Mouse (Mus musculus) brain, embryonic 14.5 days (tissue): ENCODE data around the gene Esrrb. TPM values are rescaled to one million over a fixed set of nuclear protein-coding genes. Genes with fewer than 3 reads are reported as not detected.

Experiments
- DNase-seq: peaks from one replicate; pipeline ENCODE4 v3.0.0-alpha.2; 2011; ENCODE audit warnings: low read depth
- CTCF ChIP-seq: fragments of 200-500 bp; IDR thresholded peaks from 2 replicates; pipeline ENCODE4 v1.5.1; 2012; ENCODE audit warnings: inconsistent platforms, mild to moderate bottlenecking, moderate library complexity, borderline replicate concordance; ENCODE audit not compliant: insufficient read depth, insufficient read length; ENCODE audit errors: extremely low read depth
- POLR2A ChIP-seq: fragments of 200-500 bp; IDR thresholded peaks from 2 replicates; pipeline ENCODE4 v1.6.1; 2012; ENCODE audit warnings: mild to moderate bottlenecking, inconsistent platforms, borderline replicate concordance; ENCODE audit not compliant: poor library complexity, insufficient read depth, insufficient read length, severe bottlenecking; ENCODE audit errors: extremely low read depth
- polyA plus RNA-seq: library from polyadenylated mRNA; depleted of rRNA; stranded (reverse); fragments of >200 nt; gene quantifications from 2 replicates; pipeline ENCODE4 v1.2.3, GENCODE M21; 2012

Esrrb gene
- polyA plus RNA-seq, 1 experiment = 12.3 TPM

DNA sequence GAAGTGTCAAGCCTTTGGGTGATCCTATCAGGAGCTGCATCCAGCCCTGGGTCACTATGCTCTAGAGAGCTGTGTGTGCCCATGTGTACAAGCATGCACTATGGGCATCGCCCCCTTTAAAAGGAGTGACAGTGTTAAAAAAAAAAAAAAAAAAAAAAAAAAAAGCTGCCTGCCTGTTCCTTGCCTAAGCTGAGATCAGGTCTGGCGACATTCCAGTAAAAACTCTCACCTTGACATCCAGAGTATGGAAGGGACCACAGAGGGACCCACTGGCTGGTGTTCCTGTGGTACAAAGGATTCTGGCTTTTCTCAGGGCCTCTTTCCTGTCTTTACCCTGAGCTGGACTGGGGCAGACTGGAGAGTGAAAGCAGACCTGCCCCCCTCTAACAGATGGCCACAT lies 66.7 kb downstream of the Esrrb start:
- DNase-seq = no peak
- TF ChIP-seq CTCF = no peak
- TF ChIP-seq POLR2A = no peak

DNA sequence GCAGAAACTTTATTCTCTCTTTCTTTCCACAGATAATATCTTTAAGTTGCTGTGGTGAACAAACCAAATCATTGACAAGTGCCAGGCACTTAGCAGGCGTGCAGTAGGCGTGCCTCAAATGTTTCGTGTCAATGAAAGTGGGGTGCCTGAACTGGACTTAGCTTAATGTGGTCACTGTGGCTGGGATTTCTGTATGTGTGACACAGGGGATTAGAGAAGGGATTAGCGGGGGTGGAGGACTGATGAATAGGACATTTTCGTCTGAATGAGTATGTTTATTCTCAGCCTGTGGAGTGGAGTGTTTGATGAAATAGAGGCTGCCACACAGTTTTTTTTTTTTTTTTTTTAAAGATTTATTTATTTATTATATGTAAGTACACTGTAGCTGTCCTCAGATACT lies 70.8 kb downstream of the Esrrb start:
- no peak for DNase-seq
- TF ChIP-seq CTCF (no peak), POLR2A (no peak)

DNA sequence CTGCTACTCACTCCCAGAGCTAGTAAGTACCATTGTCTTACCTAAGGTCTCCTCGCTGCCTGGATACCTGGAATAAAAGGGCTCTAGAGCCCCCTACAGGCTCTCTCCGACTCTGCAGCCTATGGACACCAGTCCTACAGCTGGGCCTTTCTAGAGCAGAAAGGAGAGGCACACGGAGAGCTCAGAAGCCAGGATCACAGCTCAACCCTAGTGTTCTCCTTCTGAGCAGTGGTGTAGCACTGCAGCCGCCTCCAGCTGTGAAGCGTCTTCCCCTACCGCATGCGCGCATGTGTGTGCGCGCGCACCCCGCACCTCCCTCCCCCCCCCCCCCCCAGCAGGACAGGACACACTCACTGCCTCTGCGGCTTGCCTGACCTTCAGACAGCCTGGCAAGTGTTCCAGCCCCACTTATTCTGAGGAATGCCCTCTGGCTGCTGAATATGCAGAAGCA lies 72.5 kb downstream of the Esrrb start:
- peak; percentile 90 for DNase-seq
- TF ChIP-seq CTCF = peak; percentile 75; the same call in 1 of the 2 replicates
- no peak for TF ChIP-seq POLR2A

DNA sequence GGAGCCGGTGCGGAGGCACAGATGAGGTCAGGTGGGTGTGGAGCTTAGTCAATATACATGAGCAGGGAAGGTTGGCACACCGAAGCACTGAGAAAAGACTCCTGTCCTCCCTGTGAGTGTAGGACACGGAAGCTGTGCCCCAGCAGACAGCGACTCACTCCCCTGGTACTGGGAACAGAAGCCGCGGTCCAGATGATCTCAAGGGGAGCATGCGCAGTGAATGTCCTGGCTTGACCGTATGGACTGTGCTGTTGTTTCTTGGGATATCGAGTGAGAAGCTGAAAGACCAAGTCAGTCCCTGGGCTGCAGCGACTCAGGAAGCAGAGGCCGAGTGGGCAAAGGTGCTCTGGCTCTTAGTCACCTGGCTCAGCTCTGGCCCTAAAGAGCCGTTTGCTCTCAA lies 74.7 kb downstream of the Esrrb start:
- DNase-seq = no peak
- TF ChIP-seq CTCF (no peak), POLR2A (no peak)

DNA sequence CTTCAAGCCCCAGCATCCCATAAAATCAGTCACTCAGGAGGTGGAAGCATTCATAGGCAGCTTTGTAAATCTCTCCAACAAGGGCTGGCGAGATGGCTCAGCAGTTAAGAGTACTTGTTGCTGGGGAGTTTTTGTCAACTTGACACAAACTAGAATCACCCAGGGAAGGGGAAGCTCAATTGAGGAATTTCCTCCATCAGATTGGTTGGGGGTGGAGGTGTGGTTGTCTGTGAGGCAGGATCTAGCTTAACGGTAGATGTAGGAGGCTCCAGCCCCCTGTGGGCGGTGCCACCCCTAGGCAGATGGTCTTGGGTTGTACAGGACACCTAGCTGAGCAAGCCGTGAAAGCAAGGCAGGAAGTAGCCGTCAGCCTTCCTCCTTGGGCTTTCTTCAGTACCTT lies 89.9 kb downstream of the Esrrb start:
- DNase-seq = no peak
- TF ChIP-seq POLR2A = no peak
- TF ChIP-seq CTCF = no peak

DNA sequence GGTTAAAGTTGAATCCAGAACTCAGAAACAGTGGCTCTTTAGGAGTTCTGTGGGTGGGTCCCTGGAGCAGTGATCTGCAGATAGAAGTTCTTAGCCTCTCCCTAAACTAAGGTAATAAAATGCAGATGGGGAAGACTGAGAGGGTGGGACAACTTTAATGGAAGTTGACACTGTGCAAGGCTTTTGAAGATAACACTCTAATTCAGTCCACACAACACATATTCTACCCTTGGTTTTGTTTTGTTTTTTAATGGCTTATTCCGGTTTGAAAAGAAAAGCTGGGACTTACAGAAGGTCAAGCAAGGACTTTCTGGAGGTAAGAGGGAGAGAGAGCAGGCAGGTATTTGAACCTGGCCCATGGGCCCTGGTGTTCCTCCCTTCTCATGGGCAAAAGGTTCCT lies 94.1 kb downstream of the Esrrb start:
- TF ChIP-seq POLR2A (no peak), CTCF (no peak)

DNA sequence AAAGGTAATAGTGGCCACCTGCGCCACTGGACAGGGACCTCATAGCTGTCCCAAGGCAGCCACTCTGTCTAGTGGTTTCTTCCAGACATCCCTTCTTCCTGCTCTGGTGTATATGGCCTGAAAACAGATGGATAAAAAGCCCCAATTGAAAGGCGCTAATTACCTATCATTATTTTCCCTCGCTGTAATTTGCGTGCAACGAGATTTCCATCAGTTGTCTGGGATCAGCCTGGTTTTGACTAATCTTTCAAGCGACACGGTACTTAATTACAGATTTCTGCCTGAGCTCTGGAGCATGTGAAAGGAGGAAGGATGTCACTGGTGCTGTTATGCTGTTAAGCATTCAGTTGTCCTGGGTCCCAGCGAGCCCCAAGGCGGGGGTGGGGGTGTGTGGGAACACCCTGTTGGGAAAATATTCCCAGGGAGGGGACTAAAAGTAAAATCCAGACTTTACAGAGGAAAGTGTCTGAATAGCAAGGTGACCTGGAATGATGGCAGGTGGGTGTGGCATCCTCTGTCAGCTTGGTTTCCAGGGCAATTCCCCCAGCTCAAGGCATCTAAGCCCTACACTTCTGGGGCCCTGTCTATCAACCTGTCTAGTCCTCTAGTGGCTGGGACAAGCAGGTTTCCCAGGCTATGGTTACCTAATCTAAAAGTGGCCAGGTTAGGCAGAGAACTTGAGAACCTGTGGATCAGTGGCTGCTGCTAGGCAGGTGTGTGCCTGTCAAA lies 102.0 kb downstream of the Esrrb start:
- peak; percentile 86 for DNase-seq
- TF ChIP-seq POLR2A (no peak), CTCF (no peak)

More for the DNA sequence above, 94.1 kb downstream of the Esrrb start:
- no peak for DNase-seq

DNA sequence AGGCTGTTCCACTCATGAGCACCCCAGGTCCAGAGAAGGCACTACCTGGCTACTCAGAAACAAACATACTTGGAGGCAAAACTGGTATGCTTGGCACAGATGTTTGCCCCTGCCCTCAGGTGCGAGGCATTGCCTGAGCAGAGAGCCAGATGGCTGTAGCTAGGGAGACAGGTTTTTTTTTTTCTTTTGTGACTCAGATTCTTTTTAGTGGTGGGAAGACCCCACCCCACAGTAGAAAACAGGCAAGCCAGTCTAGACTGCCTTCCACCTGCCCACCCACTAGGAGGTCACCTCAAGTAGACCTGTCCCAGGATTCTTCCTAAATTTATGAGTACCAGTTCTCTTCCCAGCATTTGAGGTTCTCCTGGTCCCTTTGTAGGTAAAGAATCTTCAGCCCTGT lies 103.5 kb downstream of the Esrrb start:
- TF ChIP-seq CTCF = no peak
- TF ChIP-seq POLR2A = no peak

DNA sequence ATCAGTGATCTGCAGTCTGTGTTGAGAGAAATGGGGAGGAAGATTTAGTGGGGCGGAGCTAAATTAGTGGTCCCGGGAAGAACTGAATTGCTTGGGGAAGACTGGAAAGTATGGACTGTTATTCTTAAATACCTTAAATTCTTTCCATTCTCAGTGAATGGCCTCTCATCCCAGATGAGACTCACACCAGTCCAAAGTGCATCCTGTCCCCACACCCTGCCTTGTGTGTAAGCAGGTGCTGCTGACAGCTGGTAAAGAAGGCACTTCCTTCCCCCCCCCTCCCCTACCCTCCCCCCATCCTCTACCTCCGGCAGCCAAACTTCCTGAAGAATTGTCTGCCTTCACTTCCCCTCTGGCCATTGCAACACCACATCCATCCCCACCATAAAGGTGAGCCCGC lies 105.3 kb downstream of the Esrrb start:
- no peak for DNase-seq
- TF ChIP-seq CTCF (no peak), POLR2A (no peak)

More for the DNA sequence above, 103.5 kb downstream of the Esrrb start:
- DNase-seq = no peak

DNA sequence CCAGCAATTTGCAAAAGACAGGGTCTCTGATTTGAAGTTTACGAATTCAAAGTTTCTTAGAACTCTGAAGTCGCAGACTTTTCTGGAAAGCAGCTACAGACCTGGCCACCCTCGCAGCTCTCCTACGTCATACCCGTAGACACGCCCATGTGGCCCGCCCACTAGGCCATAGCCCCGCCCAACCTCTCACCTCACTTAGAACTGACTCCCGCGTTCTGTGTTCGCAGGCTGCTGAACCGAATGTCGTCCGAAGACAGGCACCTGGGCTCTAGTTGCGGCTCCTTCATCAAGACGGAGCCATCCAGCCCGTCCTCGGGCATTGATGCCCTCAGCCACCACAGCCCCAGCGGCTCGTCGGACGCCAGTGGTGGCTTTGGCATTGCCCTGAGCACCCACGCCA lies 109.0 kb downstream of the Esrrb start:
- DNase-seq = no peak
- TF ChIP-seq POLR2A (no peak), CTCF (no peak)

DNA sequence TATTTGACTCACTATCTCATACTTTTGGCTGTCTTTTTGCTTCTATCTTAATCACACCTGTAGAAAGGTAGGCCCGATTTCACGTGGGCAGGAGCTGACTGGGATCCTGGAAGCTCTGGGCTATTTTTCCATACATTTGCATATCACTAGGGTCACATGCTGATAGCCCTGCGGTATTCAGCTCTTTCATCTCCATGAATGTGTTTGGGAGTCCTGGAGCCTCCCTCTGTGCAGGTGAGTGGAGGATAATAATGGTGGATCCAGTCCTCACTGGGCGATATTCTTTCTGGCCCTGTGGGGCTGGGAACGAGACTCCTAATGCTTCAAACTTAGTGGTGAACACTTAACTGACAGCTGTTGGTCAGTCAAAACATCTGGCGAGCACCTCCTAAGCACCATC lies 110.0 kb downstream of the Esrrb start:
- no peak for DNase-seq
- no peak for TF ChIP-seq POLR2A
- TF ChIP-seq CTCF = no peak

DNA sequence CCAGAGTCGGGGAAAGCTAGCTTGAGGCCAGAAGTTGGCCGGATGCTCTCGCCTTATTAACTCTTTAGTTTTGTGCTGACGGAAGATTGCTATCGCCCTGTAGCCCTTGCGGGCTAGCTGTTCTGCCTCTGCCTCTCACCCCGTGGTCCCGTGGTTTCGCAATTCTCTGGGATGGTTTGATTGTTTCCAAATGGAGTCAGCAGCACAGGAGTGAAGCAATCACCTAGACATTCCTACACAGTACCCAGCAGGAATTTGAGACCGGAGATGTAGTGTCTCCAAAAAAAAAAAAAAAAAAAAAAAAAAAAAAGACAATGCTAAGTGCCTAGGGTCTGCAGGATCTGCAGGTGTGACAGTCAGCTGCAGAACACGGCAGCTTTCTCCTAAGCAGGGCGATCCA lies 112.7 kb downstream of the Esrrb start:
- TF ChIP-seq POLR2A (no peak), CTCF (no peak)
- DNase-seq = no peak

DNA sequence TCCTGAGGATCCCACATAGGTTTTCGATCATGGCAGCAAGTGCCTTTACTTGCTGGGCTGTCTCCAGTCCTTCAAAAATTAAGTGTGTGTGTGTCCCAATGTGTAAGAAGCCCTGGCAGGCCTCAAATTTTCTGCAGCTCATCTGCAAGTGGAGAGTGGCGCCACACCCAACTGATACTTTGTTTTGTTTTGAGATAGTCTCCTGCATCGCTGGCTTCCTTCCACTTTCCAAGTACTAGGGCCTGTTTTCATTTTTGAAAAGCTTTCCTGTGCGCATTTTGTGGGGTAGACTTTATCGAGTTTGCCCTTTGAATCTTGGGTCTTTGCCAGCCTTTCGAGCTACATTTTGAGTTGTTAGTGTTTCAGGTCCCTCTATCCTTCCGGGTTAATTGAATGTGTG lies 115.1 kb downstream of the Esrrb start:
- no peak for DNase-seq
- no peak for TF ChIP-seq POLR2A
- no peak for TF ChIP-seq CTCF

DNA sequence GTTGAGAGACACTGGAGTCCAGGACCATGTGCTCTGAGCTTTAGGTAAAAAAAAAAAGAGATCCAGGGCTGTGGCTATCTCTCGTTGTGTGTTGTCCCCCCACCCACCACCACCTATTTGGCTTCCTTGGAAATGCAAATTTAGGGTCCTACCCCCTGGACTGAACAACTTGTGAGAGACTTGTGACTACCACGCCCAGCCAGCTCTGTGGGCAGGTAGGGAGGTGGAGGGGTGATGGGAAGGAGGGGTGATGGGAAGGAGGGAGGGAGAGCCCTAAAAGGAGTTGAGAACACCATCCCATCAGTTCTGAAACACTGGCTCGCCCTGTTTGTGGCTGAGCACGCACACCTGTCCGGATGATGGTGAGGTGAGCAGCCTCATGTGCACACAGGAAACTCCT lies 118.0 kb downstream of the Esrrb start:
- TF ChIP-seq POLR2A (no peak), CTCF (no peak)
- DNase-seq = no peak
